Mouse (Mus musculus) lung, adult 2 months (tissue): ENCODE results near the gene Gm49354. TPM values are rescaled to one million over a fixed set of nuclear protein-coding genes. Genes with fewer than 3 reads are reported as not detected.
A peak's percentile ranks its signal among the peaks of the same experiment; 100 is the strongest.
"Not testable (repeated sequence)": the region's sequence is repeated elsewhere in the genome, so short reads cannot be mapped to it uniquely, and the experiment has no call there.

Source experiments
- DNase-seq: peaks from one replicate; pipeline ENCODE4 v3.0.0; 2022
- H3K4me1 ChIP-seq: fragments of 200-500 bp; 2 replicates; pipeline ENCODE4 v1.6.1; 2011; ENCODE audit warnings: low read length; ENCODE audit not compliant: control insufficient read depth, insufficient read depth
- H3K4me3 ChIP-seq: fragments of 200-500 bp; replicated peaks from 2 replicates; pipeline ENCODE3; 2011; ENCODE audit warnings: low read depth, mild to moderate bottlenecking, control low read depth, low read length; ENCODE audit errors: extremely low read depth
- CTCF ChIP-seq: fragments of 200-500 bp; IDR thresholded peaks from 2 replicates; pipeline ENCODE4 v1.5.1; 2011; ENCODE audit warnings: mild to moderate bottlenecking, low read length, control low read depth; ENCODE audit not compliant: insufficient read depth
- POLR2A ChIP-seq: fragments of 200-500 bp; IDR thresholded peaks from 2 replicates; pipeline ENCODE4 v1.6.1; 2011; ENCODE audit warnings: low read depth, mild to moderate bottlenecking, control low read depth, low read length, borderline replicate concordance; ENCODE audit errors: extremely low read depth
- WGBS: fragments of 180-500 bp; shearing (Covaris S2); methylation state at CpG from one replicate; pipeline ENCODE4 v1.1.7; 2018; 5-methylcytosine and 5-hydroxymethylcytosine counted together
- polyA plus RNA-seq: library from polyadenylated mRNA; depleted of rRNA; stranded (reverse); fragments of >200 nt; gene quantifications from 2 replicates; pipeline ENCODE4 v1.2.3, GENCODE M21; 2012

Gm49354 gene
- polyA plus RNA-seq, 1 experiment, result not detected

DNA sequence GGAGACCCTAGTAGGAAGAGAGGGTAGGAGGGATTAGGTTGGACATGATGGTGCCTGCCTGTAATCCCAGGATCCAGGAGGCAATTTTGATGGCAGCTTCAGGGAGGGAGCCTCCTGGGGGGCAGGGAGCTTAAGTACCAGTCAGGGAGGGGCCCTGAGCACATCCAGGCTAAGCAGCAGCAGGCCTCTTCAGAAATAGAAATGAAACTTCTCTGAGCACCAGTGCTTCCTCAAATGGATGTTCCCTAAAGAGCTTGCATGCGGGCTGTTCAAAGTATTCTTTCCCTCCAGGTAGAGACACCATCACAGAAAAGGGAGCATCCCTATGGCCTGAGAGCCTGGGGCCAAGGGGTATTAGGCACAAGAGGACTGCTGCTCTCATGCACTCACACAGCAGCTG is 16.3 kb upstream of the Gm49354 start:
- no peaks in the 10 kb centered on the region for H3K4me1 ChIP-seq
- no peak for DNase-seq
- WGBS, result 89% methylated on average over 1 of the region's 1 CpGs
- H3K4me3 ChIP-seq, result no peak overlapping the region
- TF ChIP-seq POLR2A (no peak), CTCF (no peak)

DNA sequence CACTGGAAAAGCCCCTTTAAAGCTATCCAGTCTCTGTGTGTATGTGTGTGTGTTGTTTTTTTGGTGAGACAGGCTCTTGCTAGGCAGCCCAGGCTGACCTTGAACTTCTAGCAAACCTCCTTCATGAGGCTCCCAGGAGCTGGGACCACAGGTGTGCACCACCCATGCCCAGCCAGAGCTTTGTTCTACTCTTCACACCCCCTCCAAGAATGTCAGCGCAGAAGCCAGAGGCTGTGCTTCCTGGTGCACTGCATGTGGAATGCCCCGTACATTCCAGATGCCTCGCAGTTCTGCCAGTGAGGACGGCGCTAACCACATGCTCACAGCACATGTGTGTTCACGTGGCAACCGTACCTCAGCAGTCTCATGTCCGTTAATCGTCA is 14.4 kb upstream of the Gm49354 start:
- no peak overlapping the region for H3K4me3 ChIP-seq
- WGBS, result 91% methylated on average over 9 of the region's 9 CpGs
- TF ChIP-seq CTCF (no peak), POLR2A (no peak)
- no peaks in the 10 kb centered on the region for H3K4me1 ChIP-seq
- DNase-seq, result no peak

DNA sequence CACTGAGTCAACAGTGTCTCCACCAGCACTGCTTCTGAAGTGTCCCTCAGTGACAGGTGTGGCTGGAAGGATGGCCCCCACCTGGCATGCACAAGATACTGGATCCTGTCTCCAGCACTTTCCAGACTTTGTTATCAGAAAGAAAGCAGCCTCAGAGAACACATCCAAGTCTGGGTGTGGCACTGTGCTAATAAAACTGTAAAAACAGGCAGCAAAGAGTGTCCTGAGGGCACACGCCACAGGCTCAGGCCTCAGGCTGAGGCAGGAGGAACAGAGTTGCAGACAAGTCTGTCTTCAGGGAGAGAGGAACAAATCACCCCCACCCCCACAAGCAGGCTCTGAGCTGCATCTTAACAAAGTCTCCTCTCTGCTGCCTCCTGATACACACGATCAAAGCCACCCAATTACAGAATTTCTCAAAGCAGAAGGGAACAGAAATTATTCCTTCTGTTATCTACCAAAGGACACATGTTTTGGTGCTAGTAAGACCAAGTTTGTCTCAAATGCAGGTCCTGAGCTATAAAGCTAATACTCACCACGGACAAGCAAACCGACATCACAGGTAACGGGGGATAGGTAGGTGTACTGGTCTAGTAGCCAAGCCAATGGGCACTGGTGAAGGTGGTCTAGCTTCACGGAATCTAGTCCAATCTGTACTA is 13.9 kb upstream of the Gm49354 start:
- 89% methylated on average over 6 of the region's 6 CpGs for WGBS
- no peak for DNase-seq
- H3K4me1 ChIP-seq, result no peaks in the 10 kb centered on the region
- TF ChIP-seq POLR2A (no peak), CTCF (no peak)
- no peak overlapping the region for H3K4me3 ChIP-seq

DNA sequence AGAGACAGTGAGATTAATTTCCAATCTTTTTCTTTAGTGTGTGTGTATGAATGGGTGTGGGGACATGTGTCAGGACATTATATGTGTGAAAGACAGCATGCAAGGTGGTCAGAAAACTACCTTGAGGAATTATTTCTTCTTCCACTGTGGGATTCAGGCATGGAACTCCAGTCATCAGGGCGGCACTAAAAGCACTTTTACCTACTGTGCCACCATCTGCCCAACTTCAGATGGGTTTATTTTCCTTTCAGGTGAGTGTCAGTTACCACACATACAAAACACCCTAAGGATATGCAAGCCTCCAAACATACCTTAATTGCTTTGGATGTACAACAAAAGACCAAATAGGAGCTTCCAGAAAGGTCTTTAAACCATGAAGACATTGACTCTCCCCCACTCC is 12.7 kb upstream of the Gm49354 start:
- TF ChIP-seq POLR2A, result no peak
- DNase-seq, result no peak
- Histone ChIP-seq H3K4me3 (no peak overlapping the region), H3K4me1 (no peaks in the 10 kb centered on the region)
- WGBS, result 94% methylated on average over 1 of the region's 1 CpGs

DNA sequence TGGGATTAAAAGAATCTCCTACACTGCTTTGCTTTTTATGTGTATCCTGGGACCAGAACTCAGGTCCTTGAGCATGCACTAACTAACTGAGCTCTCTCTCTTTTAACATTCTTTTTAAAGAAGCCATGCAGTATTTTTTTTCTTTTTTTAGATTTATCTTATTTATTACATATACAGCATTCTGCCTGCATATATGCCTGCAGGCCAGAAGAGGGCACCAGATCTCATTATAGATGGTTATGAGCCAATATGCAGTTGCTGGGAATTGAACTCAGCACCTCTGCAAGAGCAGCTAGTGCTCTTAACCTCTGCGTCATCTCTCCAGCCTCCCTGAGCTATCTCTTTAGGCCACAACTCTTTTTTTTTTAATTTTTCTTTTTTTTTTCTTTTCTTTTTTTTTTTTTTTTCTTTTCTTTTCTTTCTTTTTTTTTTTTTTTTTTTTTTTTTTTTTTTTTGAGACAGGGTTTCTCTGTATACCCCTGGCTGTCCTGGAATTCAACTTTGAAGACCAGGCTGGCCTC is 2.2 kb downstream of the Gm49354 start:
- 100% methylated on average over 1 of the region's 1 CpGs for WGBS
- H3K4me3 ChIP-seq, H3K4me1 ChIP-seq, DNase-seq: not testable (repeated sequence)

DNA sequence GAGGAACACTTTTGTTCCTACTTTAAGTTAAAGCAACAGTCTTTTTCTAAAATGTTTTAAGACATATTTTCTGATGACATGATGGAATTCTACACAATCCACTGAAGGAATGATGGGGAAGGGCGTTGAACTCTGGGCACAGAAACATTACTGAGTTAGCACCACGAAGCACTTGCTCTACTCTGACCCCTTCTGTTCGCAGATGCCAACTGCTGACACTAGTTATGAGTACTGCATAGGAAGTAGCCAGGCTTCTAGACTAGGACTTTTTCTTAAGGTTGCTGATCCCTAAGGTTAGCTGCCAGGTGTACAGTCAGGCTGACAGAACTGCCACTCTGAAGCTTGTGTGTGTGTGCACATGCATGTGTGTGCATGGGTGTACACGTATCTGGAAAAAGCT is 2.8 kb downstream of the Gm49354 start:
- TF ChIP-seq CTCF, result peak; percentile 18; the same call in 1 of the 2 replicates
- TF ChIP-seq POLR2A, result no peak
- Histone ChIP-seq H3K4me3 (no peak overlapping the region), H3K4me1 (peaks cover 2% of the 10 kb centered on the region; the same call in 1 of the 2 replicates)
- 66% methylated on average over 4 of the region's 4 CpGs for WGBS
- no peak for DNase-seq

DNA sequence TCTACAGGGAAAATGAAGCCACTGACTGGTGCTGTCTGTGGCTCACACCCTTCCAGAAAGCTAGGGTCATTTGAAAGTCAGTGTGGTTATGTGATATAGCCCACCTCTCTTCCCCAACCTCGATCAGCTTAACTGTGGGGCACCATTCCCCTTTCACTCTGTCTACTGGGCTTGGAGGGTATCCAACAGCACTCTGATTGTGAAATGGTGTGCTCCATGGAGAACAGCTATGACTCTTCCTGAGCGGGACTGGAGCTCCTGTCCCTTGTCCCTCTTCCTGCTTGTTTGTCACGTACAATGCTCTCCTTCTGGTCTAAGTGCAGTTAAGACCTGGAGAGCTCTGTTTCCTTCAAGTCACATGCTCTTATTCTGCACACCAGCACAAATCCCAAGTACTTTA is 6.9 kb downstream of the Gm49354 start:
- 38% methylated on average over 3 of the region's 3 CpGs for WGBS
- no peak for TF ChIP-seq CTCF
- no peak for TF ChIP-seq POLR2A
- DNase-seq, result peak; percentile 22
- H3K4me3 ChIP-seq, result no peak overlapping the region
- peaks cover 9% of the 10 kb centered on the region for H3K4me1 ChIP-seq

DNA sequence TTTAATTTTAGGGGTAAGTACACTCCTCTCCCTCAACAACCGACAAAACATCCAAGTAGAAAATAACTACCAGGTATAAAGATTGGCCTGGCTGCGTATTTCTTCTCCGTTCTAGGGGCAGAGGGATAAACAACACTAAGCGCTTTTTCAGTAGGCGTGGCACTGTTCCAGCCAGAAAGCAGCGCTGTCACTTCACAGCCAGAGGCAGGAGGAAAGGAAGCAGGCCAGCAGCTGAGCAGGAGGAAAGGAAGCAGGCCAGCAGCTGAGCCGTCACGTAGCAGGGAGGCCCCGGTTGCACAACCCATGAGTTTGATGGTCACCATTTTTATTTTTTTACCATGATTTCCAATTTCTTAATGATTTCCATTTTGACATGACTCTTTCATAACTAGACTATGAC is 10.8 kb downstream of the Gm49354 start:
- Histone ChIP-seq H3K4me3 (no peak overlapping the region), H3K4me1 (peaks cover 17% of the 10 kb centered on the region)
- no peak for TF ChIP-seq CTCF
- no peak for TF ChIP-seq POLR2A
- DNase-seq, result peak; percentile 49
- WGBS, result 4% methylated on average over 9 of the region's 9 CpGs

DNA sequence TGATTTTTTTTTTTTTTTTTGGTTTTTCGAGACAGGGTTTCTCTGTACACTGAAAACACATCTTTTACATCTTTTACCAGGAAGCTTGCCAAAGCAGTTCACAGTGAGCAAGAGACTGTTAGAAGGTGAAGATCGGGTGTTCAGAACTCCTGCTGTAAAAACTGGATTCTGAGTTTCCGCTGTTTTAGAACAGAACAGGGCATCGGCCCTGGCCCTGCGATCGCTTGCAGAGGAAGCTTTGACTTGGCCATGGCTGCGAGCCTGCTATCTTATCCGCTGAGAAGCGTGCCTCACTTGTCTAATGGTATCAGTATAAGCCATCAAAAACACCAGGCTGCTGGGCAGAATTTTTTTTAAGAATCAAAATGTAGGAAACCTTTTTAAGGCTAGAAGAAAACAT is 11.2 kb downstream of the Gm49354 start:
- TF ChIP-seq CTCF, result no peak
- no peak for TF ChIP-seq POLR2A
- DNase-seq, result peak; percentile 14
- peak overlapping the region; percentile 18 for H3K4me3 ChIP-seq

DNA sequence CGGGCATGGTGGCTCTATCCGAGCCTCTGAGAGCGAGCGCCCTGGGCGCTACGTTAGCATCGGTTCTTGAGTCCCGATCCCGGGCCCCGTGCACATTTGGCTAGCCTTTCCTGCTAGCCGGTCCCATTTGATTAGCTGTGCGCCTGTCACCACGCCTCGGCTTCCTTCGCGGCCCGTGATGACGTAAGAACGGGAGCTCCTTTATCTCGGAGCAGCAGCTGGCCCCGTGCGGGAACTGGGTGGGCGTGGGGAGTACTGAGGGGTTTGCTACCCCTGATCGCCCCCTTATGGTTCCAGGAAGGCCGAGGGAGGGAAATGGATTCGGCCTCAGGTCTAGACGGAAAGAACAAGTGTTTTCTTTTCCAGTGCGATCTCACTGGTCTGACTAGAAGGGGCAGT is 11.9 kb downstream of the Gm49354 start:
- Histone ChIP-seq H3K4me1 (peaks cover 23% of the 10 kb centered on the region), H3K4me3 (peak overlapping the region; percentile 93)
- WGBS, result under 1% methylated on average over 28 of the region's 28 CpGs
- peak; percentile 81 for DNase-seq
- peak; percentile 27 for TF ChIP-seq POLR2A
- TF ChIP-seq CTCF, result no peak

More for the DNA sequence above, 11.2 kb downstream of the Gm49354 start:
- WGBS, result 20% methylated on average over 9 of the region's 9 CpGs
- H3K4me1 ChIP-seq, result peaks cover 20% of the 10 kb centered on the region
